Mouse (Mus musculus) CH12.LX (cell line): Measurements from ENCODE around the gene Aldoc.

ENCODE experiments used
- HCFC1 ChIP-seq: IDR thresholded peaks from 2 replicates; pipeline ENCODE4 v1.6.1; 2012; ENCODE audit warnings: low read depth, mild to moderate bottlenecking, inconsistent platforms, low read length, improper control_type of control experiment
- TBP ChIP-seq: conservative IDR thresholded peaks from 2 replicates; pipeline ENCODE4 v1.6.1; 2011; ENCODE audit warnings: low read depth, low read length, improper control_type of control experiment

GRCm38 (mm10) chr11:78279586-78279985 lies 43.2 kb upstream of the Aldoc start:
- no peak for TF ChIP-seq TBP
- no peak for TF ChIP-seq HCFC1
